ENCODE assay signal across 8 mouse cellular contexts in genomic region chr1:134454904-134455824, GRCm38 (mm10). TPM values are rescaled to one million over a fixed set of nuclear protein-coding genes. Genes with fewer than 3 reads are reported as not detected.
DNase-seq lines count a peak whose midpoint lies in the region; ATAC-seq and TF ChIP-seq lines count a peak whose summit lies in the region.

Gene Klhl12, plus strand, starts transcription at chr1:134455531.

- H3K36me3 ChIP-seq in hindbrain, embryonic 14.5 days (replicated peaks; ENCODE audit: control insufficient read depth, insufficient read depth) = peaks cover 18% of the 10 kb centered on the region

- POLR2A ChIA-PET in Patski (lab: Charles Lee) = interaction anchor here (0.6 kb wide), 1 partner anchor 41 kb away, joined by 5 read pairs; no protein-coding TSS in a partner anchor

- peak; percentile 69 for ATAC-seq in Patski
- peak; percentile 94 for ATAC-seq in hindbrain, embryonic 14.5 days (ENCODE audit: low FRiP score)

- DNase-seq in Patski (ENCODE audit: low read depth, low spot score) = peak; percentile 51
- DNase-seq in cerebellum, postnatal 14 days = peak; percentile 99
- peak; percentile 89 to 94 for DNase-seq in frontal cortex, postnatal 14 days (ENCODE audit: low spot score in 2 of 2)
- peak; percentile 95 for DNase-seq in hindbrain, embryonic 14.5 days (ENCODE audit: low spot score)
- peak; percentile 93 to 95 for DNase-seq in layer of hippocampus, postnatal 36 days
- peak; percentile 97 for DNase-seq in lung, postnatal 36 days
- peak; percentile 93 for DNase-seq in retina, postnatal 1 day
- peak; percentile 91 to 97 for DNase-seq in urinary bladder, adult 18-20 months (ENCODE audit: low spot score in 2 of 2)

- in situ Hi-C loops in Patski (cut with MboI; ENCODE audit: low pct_unique_long_range_greater_than_20kb) = loop anchor here (5.0 kb wide), 1 partner anchor 83 kb away; no protein-coding TSS in a partner anchor

- H3K4me2 ChIP-seq in hindbrain, embryonic 14.5 days (replicated peaks) = peak within 1 kb of the TSS; percentile 93

- peak within 1 kb of the TSS; percentile 97 for H3K9ac ChIP-seq in hindbrain, embryonic 14.5 days

- peak within 1 kb of the TSS; percentile 61 for H3K27ac ChIP-seq in hindbrain, embryonic 14.5 days

- peaks cover 8% of the 10 kb centered on the region for H3K4me1 ChIP-seq in hindbrain, embryonic 14.5 days (replicated peaks; ENCODE audit: control insufficient read depth, insufficient read depth, low read length)

- no peaks in the 10 kb centered on the region for H3K27me3 ChIP-seq in Patski
- no peaks in the 10 kb centered on the region for H3K27me3 ChIP-seq in hindbrain, embryonic 14.5 days (ENCODE audit: control insufficient read depth, insufficient read depth, low read length)

- no peak for TF ChIP-seq CTCF in Patski (IDR thresholded peaks at IDR 0.05)

- 2% methylated on average over 61 of the region's 61 CpGs for WGBS in hindbrain, embryonic 14.5 days

- H3K9me3 ChIP-seq in hindbrain, embryonic 14.5 days (ENCODE audit: control insufficient read depth, low read length) = no peaks in the 10 kb centered on the region

- CTCF ChIA-PET in Patski (lab: Charles Lee) = no interaction called here

- H3K4me3 ChIP-seq in hindbrain, embryonic 14.5 days (replicated peaks; ENCODE audit: low read length) = peak within 1 kb of the TSS; percentile 96

RNA-seq across cellular contexts. Expression of gene Klhl12, which starts in this region (rescaled TPM):
- polyA plus RNA-seq in Patski (2021) = 18.6 TPM
- 31.8 and 37.3 TPM in 2 replicates for polyA plus RNA-seq in hindbrain, embryonic 14.5 days (2014; fragmentation: Nextera tagmentation; extraction: Ambion mirVana)
- 10 to 100 TPM; 43.8 to 44.9 TPM for total RNA-seq in layer of hippocampus, postnatal 36 days (2021)

Comparison
In these comparisons a context has a peak if more than half of its experiments do, and no peak if none do; other contexts are left out.
1. Peak in every context shown above with its lines: DNase-seq, ATAC-seq, H3K4me3 ChIP-seq and H3K27ac ChIP-seq.